Mouse (Mus musculus) large intestine, adult 2 months (tissue): ENCODE measurements around the gene Slc22a20. TPM values are rescaled to one million over a fixed set of nuclear protein-coding genes. Genes with fewer than 3 reads are reported as not detected.

Experiments used
- DNase-seq: peaks from one replicate; pipeline ENCODE4 v3.0.0-alpha.2; 2012; ENCODE audit warnings: low read depth, low spot score
- WGBS: fragments of 180-500 bp; shearing (Covaris S2); methylation state at CpG from one replicate; pipeline ENCODE4 v1.1.7; 2018; 5-methylcytosine and 5-hydroxymethylcytosine counted together
- polyA plus RNA-seq: library from polyadenylated mRNA; depleted of rRNA; stranded (reverse); fragments of >200 nt; gene quantifications from 2 replicates; pipeline ENCODE4 v1.2.3, GENCODE M21; 2012; rRNA removed

Slc22a20 gene
- 0.05 TPM in 1 of 2 replicates, not detected in the other for polyA plus RNA-seq

- WGBS = 80% methylated on average over 4 of the region's 4 CpGs
These were observed at the start of gene Slc22a20 for GRCm38 (mm10) chr19:5986043-5986442. Slc22a20 (minus strand) TSS chr19:5986143.

DNA sequence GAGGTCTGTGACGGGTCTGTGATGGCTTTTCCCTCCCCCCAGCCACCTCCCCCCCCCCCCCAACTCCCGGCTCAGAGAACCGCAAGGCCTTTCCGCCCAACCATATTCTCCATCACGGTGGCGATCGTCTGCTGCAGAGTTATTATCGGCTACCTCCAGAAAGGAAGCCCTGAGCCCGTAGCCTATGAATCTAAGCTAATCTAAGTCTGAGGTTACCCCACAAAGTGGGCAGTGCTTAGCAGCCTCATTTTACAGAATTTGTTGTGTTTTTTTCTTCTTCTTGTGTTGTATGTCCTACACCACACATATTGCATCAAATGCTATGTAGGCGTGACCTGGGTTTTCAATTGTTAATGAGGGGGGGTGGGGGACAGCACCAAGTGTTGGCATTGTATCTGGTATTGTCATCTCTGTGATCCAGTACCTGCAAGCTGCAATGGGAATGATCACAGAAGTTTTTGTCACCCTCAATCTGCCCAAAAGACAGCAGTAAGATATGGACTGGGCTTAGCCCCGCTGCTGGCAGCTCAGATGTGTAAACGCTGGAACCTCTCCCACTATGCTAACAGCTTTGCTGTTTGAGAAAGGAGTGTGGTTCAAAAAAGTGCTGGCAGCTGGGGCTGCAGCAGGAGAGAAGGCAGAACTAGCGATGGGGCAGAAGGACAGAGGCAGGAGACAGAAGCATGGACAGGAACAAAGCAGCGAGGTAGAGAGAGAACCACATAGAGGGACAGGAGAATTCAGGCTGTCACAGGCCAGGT lies 44.8 kb upstream of the Slc22a20 start:
- no peak for DNase-seq
- WGBS = 64% methylated on average over 14 of the region's 14 CpGs

More at GRCm38 (mm10) chr19:5986043-5986442, at the start of gene Slc22a20:
- no peak for DNase-seq

DNA sequence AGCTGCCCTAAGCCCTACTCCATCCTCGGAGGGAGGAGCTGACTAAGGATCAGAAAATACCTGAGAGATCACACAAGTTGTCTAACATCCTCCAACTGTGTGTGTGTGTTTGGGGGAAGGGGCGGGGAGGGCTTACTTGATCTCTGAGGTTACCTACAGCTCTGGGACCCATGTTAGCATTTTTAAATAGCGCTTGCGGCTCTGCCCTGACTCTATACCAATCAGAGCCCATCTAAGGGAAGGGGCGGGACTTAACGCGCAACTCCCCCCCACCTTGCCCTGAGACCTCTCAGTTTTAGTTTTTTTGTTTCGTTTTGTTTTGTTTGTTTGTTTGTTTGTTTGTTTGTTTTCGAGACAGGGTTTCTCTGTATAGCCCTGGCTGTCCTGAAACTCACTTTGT lies 43.5 kb upstream of the Slc22a20 start:
- DNase-seq = no peak
- WGBS = 79% methylated on average over 9 of the region's 9 CpGs

DNA sequence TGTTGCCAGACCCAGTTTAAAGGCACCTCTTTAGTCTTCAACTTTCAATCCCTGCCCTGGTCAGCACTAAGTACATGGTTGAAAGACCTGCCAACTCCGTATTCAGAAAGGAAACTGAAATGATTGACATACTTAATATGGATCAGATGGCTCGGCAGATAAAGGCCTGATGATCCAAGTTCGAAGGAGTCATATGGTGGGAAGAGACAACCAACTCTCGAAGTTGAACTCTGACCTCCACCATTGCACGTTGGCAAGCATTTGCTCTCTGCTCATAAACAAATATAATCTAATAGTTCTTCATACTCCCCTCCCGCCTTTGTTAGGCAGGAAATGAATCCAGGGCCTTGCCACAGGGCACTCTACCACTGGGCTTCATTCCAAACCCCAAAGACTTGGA lies 43.0 kb upstream of the Slc22a20 start:
- DNase-seq = no peak
- 28% methylated on average over 6 of the region's 6 CpGs for WGBS

DNA sequence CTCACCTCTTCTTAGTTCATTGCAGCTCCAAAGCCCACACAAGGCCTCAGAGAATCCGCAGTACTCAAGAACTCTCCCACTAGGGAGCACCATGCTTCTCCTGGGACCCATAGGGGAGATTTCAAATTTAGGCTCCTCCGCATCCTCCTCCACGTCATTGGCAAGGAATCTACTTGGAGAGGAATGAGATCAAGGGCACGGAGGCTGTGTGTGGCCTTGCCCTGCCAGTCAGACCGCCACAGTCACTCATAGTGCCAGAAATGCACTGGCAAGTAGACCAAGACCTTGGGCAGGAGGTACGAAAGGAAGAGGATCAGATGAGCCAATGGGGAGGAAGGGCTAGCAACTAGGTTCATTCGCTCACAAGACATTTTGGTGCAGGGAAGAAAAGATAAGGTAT lies 38.0 kb upstream of the Slc22a20 start:
- no peak for DNase-seq
- WGBS = 78% methylated on average over 7 of the region's 7 CpGs

GRCm38 (mm10) chr19:6023059-6023458 lies 37.1 kb upstream of the Slc22a20 start:
- DNase-seq = no peak
- 77% methylated on average over 8 of the region's 8 CpGs for WGBS

- DNase-seq = no peak
- 36% methylated on average over 3 of the region's 3 CpGs for WGBS
These were observed 34.3 kb upstream of the Slc22a20 start for GRCm38 (mm10) chr19:6020276-6020675.

DNA sequence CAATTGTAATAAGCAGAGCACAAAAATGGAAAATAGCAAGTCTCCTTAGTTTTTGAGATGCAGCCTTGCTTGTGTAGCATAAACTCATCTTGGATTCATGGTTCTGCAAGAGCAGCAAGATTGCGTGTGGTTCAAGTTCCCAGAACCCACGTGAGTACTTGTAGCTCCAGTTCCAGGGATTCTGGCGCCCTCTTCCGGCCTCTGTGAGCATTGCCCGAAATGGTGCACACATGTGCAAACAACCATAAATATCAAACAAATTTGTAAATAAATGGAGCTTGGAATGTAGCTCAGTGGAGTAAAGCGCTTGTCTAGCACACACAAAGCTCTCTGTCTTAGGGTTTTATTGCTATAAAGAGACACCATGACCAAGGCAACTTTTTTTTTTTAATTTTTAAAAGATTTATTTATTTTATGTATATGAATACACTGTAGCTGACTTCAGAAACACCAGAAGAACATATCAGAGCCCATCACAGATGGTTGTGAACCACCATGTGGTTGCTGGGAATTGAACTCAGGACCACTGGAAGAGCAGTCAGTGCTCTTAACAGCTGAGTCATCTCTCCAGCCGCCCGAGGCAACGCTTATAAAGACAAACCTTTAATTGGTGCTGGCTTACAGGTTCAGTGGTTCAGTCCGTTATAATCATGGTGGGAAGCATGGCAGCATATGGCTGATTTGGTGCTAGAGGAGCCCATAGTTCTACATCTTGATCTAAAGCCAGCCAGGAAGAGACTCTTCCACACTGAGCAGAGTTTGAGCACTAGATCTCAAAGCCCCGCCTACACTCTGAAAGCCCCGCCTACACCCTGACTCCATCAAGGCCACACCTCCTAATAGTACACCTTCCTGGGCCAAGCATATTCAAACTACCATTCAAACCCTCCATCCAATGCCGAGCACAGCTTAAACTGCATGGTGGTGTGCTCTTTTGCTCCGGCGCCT lies 32.5 kb upstream of the Slc22a20 start:
- 21% methylated on average over 15 of the region's 15 CpGs for WGBS
- no peak for DNase-seq

DNA sequence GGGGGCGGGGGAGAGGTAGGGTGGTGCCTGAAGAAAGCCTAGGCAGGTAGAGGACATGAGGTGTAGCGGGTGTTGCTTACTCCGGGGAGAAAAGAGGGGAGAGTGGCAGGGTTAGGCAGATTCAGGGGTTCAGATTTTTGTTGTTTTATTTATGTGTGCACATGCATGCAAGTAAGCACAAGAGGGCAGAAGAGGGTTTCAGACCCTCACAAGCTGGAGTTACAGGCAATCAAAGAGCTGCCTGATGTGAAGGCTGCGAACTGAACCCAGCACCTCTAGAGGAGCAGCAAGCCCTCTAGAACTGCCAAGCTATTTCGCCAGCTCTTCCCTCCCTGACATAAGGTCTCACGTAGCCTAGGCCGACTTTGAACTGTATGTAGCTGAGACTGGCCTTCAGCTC lies 30.6 kb upstream of the Slc22a20 start:
- no peak for DNase-seq
- 38% methylated on average over 7 of the region's 7 CpGs for WGBS

DNA sequence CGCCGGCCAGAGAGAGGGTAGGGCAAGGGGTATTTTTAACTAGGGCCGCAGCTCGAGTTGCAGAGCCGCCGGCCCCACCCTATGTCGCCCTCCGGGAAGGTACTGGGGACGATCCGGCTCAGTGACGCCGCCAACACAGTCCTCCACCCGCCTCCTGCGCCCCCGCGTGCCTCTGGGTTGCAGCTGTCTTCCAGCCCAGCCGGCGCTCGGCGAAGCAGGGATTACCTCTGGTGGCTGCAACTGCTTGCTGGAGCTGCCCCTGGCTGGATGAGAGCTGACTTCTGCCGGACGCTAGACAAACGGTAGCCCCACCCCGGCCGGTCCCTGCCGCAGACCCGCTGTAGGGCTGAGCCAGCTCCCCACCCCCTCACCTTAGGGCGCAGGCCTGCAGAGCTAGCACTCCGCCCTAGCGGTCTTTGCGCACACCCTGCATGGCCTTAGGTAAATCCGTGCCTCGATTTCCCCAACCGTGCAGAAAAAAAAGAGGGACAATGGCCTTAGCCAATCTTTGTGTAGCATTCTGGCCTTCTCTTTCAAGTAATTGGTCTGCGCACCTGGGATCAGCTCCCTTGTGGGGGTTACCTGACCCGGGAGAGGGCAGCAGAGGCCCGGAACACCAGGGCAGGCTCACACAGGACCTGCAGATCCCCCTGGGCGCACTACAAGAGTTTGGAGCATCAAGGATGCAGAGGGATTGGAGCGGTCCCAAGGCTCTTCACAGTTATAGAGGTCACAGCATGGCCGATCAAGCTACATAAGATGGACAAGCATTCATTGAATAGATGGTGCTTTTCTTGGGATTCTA lies 29.8 kb upstream of the Slc22a20 start, which contains the start of gene Capn1:
Gene Capn1, minus strand, starts transcription at position 387 of the 805 bp plus-strand sequence.
- no peak for DNase-seq
- 2% methylated on average over 40 of the region's 40 CpGs for WGBS

- 2% methylated on average over 16 of the region's 18 CpGs for WGBS
These were observed 29.1 kb upstream of the Slc22a20 start for GRCm38 (mm10) chr19:6014991-6015510.

DNA sequence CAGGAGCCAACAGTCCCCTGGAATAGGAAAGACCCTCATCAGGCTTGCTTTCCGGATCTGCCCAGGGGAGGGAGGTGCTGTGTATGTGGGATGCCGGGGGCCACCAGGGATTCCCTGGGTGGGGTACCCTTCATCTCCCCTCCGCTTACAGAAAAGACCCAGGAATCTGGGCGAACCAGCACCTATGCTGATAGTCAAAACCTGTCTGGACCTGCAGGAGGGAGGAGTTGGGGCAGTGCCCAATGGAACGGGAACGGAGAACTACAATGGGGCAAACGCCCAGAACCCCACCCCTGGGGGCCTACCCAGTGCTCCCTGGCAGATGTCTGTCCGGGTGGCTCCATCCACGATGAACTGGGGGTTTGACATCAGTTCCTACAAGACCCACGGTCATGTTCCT lies 27.7 kb upstream of the Slc22a20 start:
- no peak for DNase-seq
- WGBS = 39% methylated on average over 10 of the region's 10 CpGs

More at GRCm38 (mm10) chr19:6014991-6015510, 29.1 kb upstream of the Slc22a20 start:
- DNase-seq = no peak

DNA sequence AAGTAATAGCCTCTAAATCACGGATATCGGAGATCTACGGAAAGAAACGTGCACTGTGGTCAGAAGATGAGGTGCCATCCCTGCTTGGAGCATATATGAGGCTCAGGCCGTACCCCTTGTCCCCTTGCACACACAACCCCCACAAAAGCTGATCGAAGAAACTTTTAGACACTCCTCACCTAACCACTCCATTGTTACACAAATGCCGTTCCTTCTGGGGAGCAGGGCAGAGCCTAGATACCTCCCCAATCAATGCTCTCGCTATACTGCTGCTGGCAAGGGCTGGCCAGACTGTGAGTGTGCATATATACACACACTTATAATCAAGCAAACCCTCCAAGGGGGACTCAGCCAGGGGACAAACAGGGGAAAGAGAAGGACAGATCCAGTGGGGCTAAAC lies 23.2 kb upstream of the Slc22a20 start:
- WGBS = 92% methylated on average over 8 of the region's 8 CpGs

DNA sequence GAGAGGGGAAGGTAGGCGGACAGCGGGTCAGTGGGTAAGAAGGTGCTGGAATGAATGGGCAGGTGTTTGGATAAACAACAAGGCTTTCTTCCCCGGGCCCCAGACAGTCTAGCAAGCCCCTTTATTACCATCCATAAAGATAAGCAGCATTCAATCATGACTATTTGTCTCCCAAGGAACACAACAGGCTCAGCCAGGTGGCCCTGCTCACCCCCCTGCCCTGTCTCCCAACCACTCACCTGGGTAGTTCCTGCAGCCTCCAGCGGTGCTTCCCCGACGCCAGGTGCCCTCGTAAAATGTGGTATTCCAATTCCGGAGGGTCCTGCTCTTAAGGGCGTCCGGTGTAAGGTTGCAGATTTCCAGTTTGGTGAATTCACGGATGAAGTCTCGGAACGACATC lies 21.1 kb upstream of the Slc22a20 start:
- WGBS = 25% methylated on average over 13 of the region's 13 CpGs
- no peak for DNase-seq

More for the DNA sequence above, 23.2 kb upstream of the Slc22a20 start:
- no peak for DNase-seq

DNA sequence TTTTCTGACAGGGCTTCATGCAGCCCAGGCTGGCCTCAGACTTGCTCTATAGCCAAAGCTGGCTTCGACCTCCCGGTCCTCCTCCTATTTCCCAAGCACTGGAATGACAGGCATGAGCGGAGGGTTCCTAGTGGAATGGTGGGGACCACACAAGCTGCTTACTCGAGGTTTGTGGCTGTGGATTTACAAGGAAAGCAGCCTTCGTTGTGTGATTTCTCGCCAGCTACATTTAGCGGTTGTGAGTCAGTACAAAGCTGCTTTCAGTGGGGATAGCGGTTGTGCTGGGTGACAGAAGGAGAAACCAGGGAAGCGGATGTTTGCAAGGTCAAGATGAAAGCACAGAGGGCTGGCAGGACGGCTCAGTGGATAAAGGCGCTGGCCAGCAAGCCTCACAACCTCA lies 19.6 kb upstream of the Slc22a20 start:
- no peak for DNase-seq
- 63% methylated on average over 11 of the region's 11 CpGs for WGBS

DNA sequence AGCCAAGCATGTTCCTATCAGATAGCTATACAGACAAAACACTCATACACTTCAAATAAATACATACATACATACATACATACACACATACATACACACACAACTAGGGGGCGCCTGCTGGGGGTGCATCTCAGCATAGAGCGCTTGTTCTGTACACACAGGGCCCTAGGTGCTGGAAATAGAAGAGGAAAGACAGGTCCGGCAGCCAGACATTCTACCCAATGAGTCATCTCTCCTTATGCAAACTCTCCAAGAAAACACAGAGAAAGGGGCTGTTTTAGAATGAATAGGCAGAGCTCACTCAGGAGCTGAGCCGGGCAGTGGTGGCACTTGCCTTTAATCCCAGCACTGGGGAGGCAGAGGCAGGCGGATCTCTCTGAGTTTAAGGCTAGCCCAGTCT lies 14.0 kb upstream of the Slc22a20 start:
- 71% methylated on average over 5 of the region's 5 CpGs for WGBS
- DNase-seq = no peak

DNA sequence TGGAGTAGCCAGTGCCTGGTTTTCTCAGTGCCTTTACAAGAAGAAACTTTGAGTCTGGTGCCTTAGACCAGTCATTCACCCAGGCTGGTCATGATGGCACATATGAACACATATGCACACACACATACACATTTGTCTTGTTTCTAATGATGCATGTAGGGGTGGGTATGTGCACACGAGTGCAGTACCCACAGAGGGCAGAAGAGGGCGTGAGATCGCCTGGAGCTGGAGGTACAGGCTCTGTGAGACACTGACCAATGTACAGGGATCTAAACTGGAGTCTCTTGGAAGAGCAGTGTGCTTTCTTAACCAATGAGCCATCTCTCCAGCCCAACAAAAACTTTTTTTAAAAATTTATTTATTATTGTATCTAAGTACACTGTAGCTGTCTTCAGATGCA lies 12.2 kb upstream of the Slc22a20 start:
- no peak for DNase-seq
- WGBS = 89% methylated on average over 3 of the region's 3 CpGs

- no peak for DNase-seq
- WGBS = 95% methylated on average over 14 of the region's 14 CpGs
These were observed 8.8 kb upstream of the Slc22a20 start for GRCm38 (mm10) chr19:5994711-5995110.

DNA sequence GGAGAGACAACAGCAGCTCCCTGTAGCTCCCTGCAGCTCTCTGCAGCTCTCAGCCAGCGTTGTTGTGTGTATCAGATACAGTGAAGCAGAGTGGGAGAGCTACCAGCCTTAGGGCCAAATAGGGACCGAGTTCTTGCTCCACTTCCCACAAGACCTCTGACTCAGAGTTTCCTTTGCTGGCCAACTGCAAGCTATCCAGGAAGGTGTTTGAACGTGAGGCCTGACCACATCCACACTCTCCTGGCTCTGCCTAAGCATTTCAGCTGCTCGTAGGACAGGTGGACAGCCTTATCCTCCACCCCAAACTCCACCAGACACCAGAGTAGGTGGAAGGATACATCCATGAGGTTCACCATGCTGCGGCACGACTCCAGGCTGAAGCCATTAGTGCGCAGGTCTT lies 6.1 kb upstream of the Slc22a20 start:
- 80% methylated on average over 7 of the region's 7 CpGs for WGBS
- no peak for DNase-seq
